ENCODE assay signal across 8 mouse cellular contexts in genomic region chr14:45539659-45540468, GRCm38 (mm10). TPM values are rescaled to one million over a fixed set of nuclear protein-coding genes. Genes with fewer than 3 reads are reported as not detected.
DNase-seq lines count a peak whose midpoint lies in the region; ATAC-seq and TF ChIP-seq lines count a peak whose summit lies in the region.

No protein-coding gene starts in this region.

- no peaks in the 10 kb centered on the region for H3K9me3 ChIP-seq in hindbrain, embryonic 13.5 days

- 0 out of 2 replicates have a peak, but pooled peaks cover 3% of the 10 kb centered on the region for H3K27me3 ChIP-seq in hindbrain, embryonic 13.5 days

- no peaks in the 10 kb centered on the region for H3K36me3 ChIP-seq in hindbrain, embryonic 13.5 days

- no peaks in the 10 kb centered on the region for H3K4me1 ChIP-seq in hindbrain, embryonic 13.5 days (replicated peaks)

- WGBS in hindbrain, embryonic 13.5 days: 38% methylated on average over 12 of the region's 12 CpGs

- intact Hi-C loops in left cerebral cortex, adult 2 months (cut with DNase I): loop anchor here (1.0 kb wide), 1 partner anchor 117 kb away; no protein-coding TSS in a partner anchor

- DNase-seq in right cerebral cortex, adult 18-20 months: peak; percentile 71
- DNase-seq in right cerebral cortex, postnatal 36 days (ENCODE audit: low spot score in 2 of 2): no peak
- DNase-seq in cerebellum, postnatal 10 days: peak; percentile 82 to 83
- DNase-seq in frontal cortex, postnatal 10 days (ENCODE audit: low spot score in 2 of 2): peak; percentile 42 to 55
- DNase-seq in left cerebral cortex, adult 2 months (ENCODE audit: extremely low spot score in 1 of 2, low spot score in 2 of 2): peak in 1 of 2 experiments; percentile 56
- peak; percentile 20 to 65 for DNase-seq in spleen, postnatal 4 days (ENCODE audit: low spot score in 2 of 2)

- peak overlapping the region; percentile 55; the same call in 1 of the 2 replicates for H3K27ac ChIP-seq in hindbrain, embryonic 13.5 days
- H3K27ac ChIP-seq in left cerebral cortex, adult 2 months: peak overlapping the region; percentile 62

- no peak overlapping the region for H3K4me3 ChIP-seq in hindbrain, embryonic 13.5 days
- no peak overlapping the region for H3K4me3 ChIP-seq in left cerebral cortex, adult 2 months

- no peak overlapping the region for H3K4me2 ChIP-seq in hindbrain, embryonic 13.5 days

- ATAC-seq in hindbrain, embryonic 13.5 days (ENCODE audit: low FRiP score): peak; percentile 68; the same call in 1 of the 2 replicates
- peak; percentile 44; the same call in 1 of the 2 replicates for ATAC-seq in megakaryocyte progenitor cell, adult 5-6 weeks (replicated peaks; ENCODE audit: poor library complexity)

- TF ChIP-seq CTCF in left cerebral cortex, adult 2 months (IDR thresholded peaks at IDR 0.05): peak; percentile 81

- H3K9ac ChIP-seq in hindbrain, embryonic 13.5 days: no peak overlapping the region

RNA-seq across cellular contexts. Expression of gene Fermt2, which starts 9.9 kb away (rescaled TPM):
- 67.7 and 77.2 TPM in 2 replicates for polyA plus RNA-seq in hindbrain, embryonic 13.5 days (2015; fragmentation: Nextera tagmentation; extraction: Ambion mirVana)
- 100 to 1,000 TPM in 1 of 2 experiments, 10 to 100 TPM in 1; 98.1 to 105 TPM for total RNA-seq in left cerebral cortex, adult 2 months (2021)
- not detected in 2 replicates for total RNA-seq in megakaryocyte progenitor cell, adult 5-6 weeks (2015)
- not detected in 2 replicates for total RNA-seq in megakaryocyte progenitor cell, adult 5-6 weeks (2017)

Comparison
In these comparisons a context has a peak if more than half of its experiments do, and no peak if none do; other contexts are left out.
1. DNase-seq: peak in right cerebral cortex, adult 18-20 months (single experiment), cerebellum, postnatal 10 days (2 of 2), frontal cortex, postnatal 10 days (2 of 2) and spleen, postnatal 4 days (2 of 2); none in right cerebral cortex, postnatal 36 days (0 of 2).
2. RNA of gene Fermt2, which starts 9.9 kb away (total RNA-seq): 98.1 to 105 TPM in left cerebral cortex, adult 2 months; not detected in megakaryocyte progenitor cell, adult 5-6 weeks; every median in the first group is over 10 times any median in the second.